Mouse (Mus musculus): ENCODE data around the gene Trim29. TPM values are rescaled to one million over a fixed set of nuclear protein-coding genes. Genes with fewer than 3 reads are reported as not detected.
A peak's percentile ranks its signal among the peaks of the same experiment; 100 is the strongest.

Trim29 gene
- polyA plus RNA-seq, 1 experiment from 2014 or later, result 1.5 TPM

DNA sequence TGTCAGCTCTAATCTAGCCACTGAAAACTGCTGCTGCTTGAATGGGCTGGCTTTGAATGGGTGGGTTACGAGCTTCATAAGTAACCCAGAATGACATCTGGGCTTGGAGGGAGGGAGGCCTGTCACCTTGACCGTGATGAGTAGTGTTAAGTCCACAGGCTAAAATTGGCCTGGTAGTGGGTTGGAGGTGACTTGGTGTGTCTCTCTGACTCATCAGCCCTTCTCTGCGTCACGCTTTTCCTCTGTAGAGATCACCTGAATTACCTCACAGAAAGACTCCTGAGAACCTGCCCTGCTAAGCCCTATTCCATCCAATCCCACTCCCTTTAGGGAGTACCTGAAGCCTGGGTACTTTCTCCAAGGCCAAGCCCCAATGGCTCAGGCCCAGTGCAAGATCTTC, 12.0 kb downstream of the Trim29 start:
- WGBS, result 91% methylated on average over 4 of the region's 4 CpGs
- Histone ChIP-seq H3K4me1 (replicated peaks; ENCODE audit: control insufficient read depth, insufficient read depth, low read length) (no peaks in the 10 kb centered on the region), H3K4me2 (ENCODE audit: low read length) (no peak overlapping the region), H3K27ac (ENCODE audit: low read depth) (no peak overlapping the region), H3K27me3 (replicated peaks; ENCODE audit: control insufficient read depth, insufficient read depth, low read length) (no peaks in the 10 kb centered on the region), H3K4me3 (ENCODE audit: low read depth, low read length) (no peak overlapping the region), H3K9ac (ENCODE audit: low read length) (no peak overlapping the region), H3K9me3 (ENCODE audit: control insufficient read depth, low read length) (no peaks in the 10 kb centered on the region), H3K36me3 (ENCODE audit: control insufficient read depth, insufficient read depth, low read length) (no peaks in the 10 kb centered on the region)
- ATAC-seq (replicated peaks; ENCODE audit: low FRiP score, low TSS enrichment, low read depth), result no peak
- DNase-seq (ENCODE audit: low spot score), result no peak

DNA sequence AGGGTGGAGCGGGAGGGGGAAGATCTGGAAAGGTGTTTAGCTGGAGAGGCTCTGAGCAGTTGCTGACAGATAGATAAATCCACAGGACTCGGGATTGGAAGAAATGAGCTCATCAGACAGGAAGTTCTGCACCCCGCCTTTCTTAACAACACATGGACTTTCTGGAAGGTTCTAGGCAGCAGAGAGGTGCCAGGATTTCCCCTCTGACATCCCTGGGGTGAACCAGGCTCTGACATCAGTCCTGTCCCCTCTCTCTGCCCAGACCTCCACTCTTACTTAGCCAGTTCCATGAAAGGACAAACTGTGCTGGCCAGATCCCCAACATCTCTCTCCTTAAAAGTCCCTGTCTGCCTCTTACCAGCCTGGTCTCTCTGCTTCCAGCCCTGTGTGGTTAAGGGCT, 14.8 kb downstream of the Trim29 start:
- no peak for DNase-seq (ENCODE audit: low spot score)
- Histone ChIP-seq H3K4me2 (ENCODE audit: low read length) (no peak overlapping the region), H3K27me3 (replicated peaks; ENCODE audit: control insufficient read depth, insufficient read depth, low read length) (no peaks in the 10 kb centered on the region), H3K36me3 (ENCODE audit: control insufficient read depth, insufficient read depth, low read length) (no peaks in the 10 kb centered on the region), H3K9ac (ENCODE audit: low read length) (no peak overlapping the region), H3K27ac (ENCODE audit: low read depth) (no peak overlapping the region), H3K9me3 (ENCODE audit: control insufficient read depth, low read length) (no peaks in the 10 kb centered on the region), H3K4me1 (replicated peaks; ENCODE audit: control insufficient read depth, insufficient read depth, low read length) (no peaks in the 10 kb centered on the region), H3K4me3 (ENCODE audit: low read depth, low read length) (no peak overlapping the region)
- no peak for ATAC-seq (replicated peaks; ENCODE audit: low FRiP score, low TSS enrichment, low read depth)
- 55% methylated on average over 3 of the region's 3 CpGs for WGBS

GRCm38 (mm10) chr9:43326015-43326631, 15.5 kb downstream of the Trim29 start:
- H3K27ac ChIP-seq (ENCODE audit: low read depth), result no peak overlapping the region
- H3K36me3 ChIP-seq (ENCODE audit: control insufficient read depth, insufficient read depth, low read length), result no peaks in the 10 kb centered on the region
- 65% methylated on average over 7 of the region's 7 CpGs for WGBS
- DNase-seq (ENCODE audit: low spot score) (no peak), ATAC-seq (replicated peaks; ENCODE audit: low FRiP score, low TSS enrichment, low read depth) (0 out of 2 replicates have a peak, but pooled peaks have one; percentile 12)
- H3K9ac ChIP-seq (ENCODE audit: low read length), result no peak overlapping the region
- H3K4me1 ChIP-seq (replicated peaks; ENCODE audit: control insufficient read depth, insufficient read depth, low read length), result no peaks in the 10 kb centered on the region
- no peak overlapping the region for H3K4me3 ChIP-seq (ENCODE audit: low read depth, low read length)
- H3K9me3 ChIP-seq (ENCODE audit: control insufficient read depth, low read length), result no peaks in the 10 kb centered on the region
- no peaks in the 10 kb centered on the region for H3K27me3 ChIP-seq (replicated peaks; ENCODE audit: control insufficient read depth, insufficient read depth, low read length)
- H3K4me2 ChIP-seq (ENCODE audit: low read length), result no peak overlapping the region

- H3K9me3 ChIP-seq (ENCODE audit: control insufficient read depth, low read length), result no peaks in the 10 kb centered on the region
- DNase-seq (ENCODE audit: low spot score), result peak; percentile 65
- no peaks in the 10 kb centered on the region for H3K27me3 ChIP-seq (replicated peaks; ENCODE audit: control insufficient read depth, insufficient read depth, low read length)
- 0 out of 2 replicates have a peak, but pooled peaks have one; percentile 20 for ATAC-seq (replicated peaks; ENCODE audit: low FRiP score, low TSS enrichment, low read depth)
- WGBS, result 45% methylated on average over 21 of the region's 21 CpGs
- H3K4me1 ChIP-seq (replicated peaks; ENCODE audit: control insufficient read depth, insufficient read depth, low read length), result no peaks in the 10 kb centered on the region
- no peak overlapping the region for H3K9ac ChIP-seq (ENCODE audit: low read length)
- H3K27ac ChIP-seq (ENCODE audit: low read depth), result no peak overlapping the region
- H3K4me2 ChIP-seq (ENCODE audit: low read length), result no peak overlapping the region
- H3K4me3 ChIP-seq (ENCODE audit: low read depth, low read length), result no peak overlapping the region
- no peaks in the 10 kb centered on the region for H3K36me3 ChIP-seq (ENCODE audit: control insufficient read depth, insufficient read depth, low read length)
Measured at GRCm38 (mm10) chr9:43327182-43328129, 16.8 kb downstream of the Trim29 start.

- Histone ChIP-seq H3K9ac (ENCODE audit: low read length) (no peak overlapping the region), H3K9me3 (ENCODE audit: control insufficient read depth, low read length) (no peaks in the 10 kb centered on the region), H3K4me3 (ENCODE audit: low read depth, low read length) (no peak overlapping the region), H3K27me3 (replicated peaks; ENCODE audit: control insufficient read depth, insufficient read depth, low read length) (no peaks in the 10 kb centered on the region), H3K27ac (ENCODE audit: low read depth) (no peak overlapping the region), H3K36me3 (ENCODE audit: control insufficient read depth, insufficient read depth, low read length) (no peaks in the 10 kb centered on the region), H3K4me2 (ENCODE audit: low read length) (no peak overlapping the region), H3K4me1 (replicated peaks; ENCODE audit: control insufficient read depth, insufficient read depth, low read length) (no peaks in the 10 kb centered on the region)
- WGBS, result 51% methylated on average over 5 of the region's 5 CpGs
- ATAC-seq (replicated peaks; ENCODE audit: low FRiP score, low TSS enrichment, low read depth) (no peak), DNase-seq (ENCODE audit: low spot score) (no peak)
Measured at GRCm38 (mm10) chr9:43330426-43330825, 19.8 kb downstream of the Trim29 start.

DNA sequence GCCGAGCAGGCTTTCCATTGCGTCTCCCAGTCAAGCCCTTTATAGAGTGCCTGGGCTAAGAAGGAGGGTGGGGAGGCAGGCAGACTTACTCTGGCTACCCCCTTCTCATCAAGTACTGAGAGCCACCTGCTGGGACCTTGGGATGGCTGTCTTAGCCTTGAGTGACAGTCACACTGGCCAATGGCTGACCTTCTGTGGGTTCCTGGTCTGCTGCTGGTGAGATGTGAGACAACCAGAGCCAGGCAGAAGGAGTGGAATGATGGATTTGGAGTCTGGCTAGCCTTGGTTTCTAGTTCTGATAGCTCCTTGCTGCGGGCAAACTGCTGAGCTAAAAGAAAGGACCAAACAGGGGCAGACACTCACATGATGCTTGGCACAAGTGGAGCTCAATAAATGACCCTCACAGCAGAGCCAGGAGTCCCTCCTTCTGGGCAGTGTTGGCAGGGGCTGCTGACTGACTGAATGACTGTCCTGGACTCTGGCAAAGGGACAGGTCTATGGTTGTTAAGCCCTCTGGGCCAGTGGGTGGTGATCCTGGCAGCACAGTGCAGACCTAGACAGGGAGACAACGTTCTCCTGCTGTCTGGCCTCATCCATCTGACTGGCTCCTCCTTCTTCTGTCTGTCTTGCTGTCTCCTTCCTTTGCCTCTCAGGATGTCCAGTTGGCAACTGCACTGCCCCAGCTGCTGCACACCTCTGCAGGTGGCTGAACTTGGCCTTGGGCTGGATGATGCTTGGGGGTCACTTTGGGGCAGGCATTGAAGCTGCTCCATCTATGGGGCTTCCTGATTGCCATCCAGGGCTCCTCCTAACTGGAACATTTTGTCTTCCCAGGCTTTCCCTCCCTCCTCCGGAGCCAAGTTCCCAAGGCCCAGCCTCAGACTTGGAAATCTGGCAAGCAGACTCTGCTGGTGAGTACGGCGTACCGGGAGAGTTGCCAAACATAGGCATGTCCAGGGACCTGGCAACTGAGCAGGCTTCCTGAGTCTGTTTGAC, 21.1 kb downstream of the Trim29 start:
- H3K36me3 ChIP-seq (ENCODE audit: control insufficient read depth, insufficient read depth, low read length), result no peaks in the 10 kb centered on the region
- no peak overlapping the region for H3K4me3 ChIP-seq (ENCODE audit: low read depth, low read length)
- no peaks in the 10 kb centered on the region for H3K4me1 ChIP-seq (replicated peaks; ENCODE audit: control insufficient read depth, insufficient read depth, low read length)
- H3K27me3 ChIP-seq (replicated peaks; ENCODE audit: control insufficient read depth, insufficient read depth, low read length), result no peaks in the 10 kb centered on the region
- no peak overlapping the region for H3K9ac ChIP-seq (ENCODE audit: low read length)
- DNase-seq (ENCODE audit: low spot score), result no peak
- no peaks in the 10 kb centered on the region for H3K9me3 ChIP-seq (ENCODE audit: control insufficient read depth, low read length)
- H3K4me2 ChIP-seq (ENCODE audit: low read length), result no peak overlapping the region
- WGBS, result 79% methylated on average over 8 of the region's 8 CpGs
- H3K27ac ChIP-seq (ENCODE audit: low read depth), result no peak overlapping the region
- ATAC-seq (replicated peaks; ENCODE audit: low FRiP score, low TSS enrichment, low read depth), result no peak

DNA sequence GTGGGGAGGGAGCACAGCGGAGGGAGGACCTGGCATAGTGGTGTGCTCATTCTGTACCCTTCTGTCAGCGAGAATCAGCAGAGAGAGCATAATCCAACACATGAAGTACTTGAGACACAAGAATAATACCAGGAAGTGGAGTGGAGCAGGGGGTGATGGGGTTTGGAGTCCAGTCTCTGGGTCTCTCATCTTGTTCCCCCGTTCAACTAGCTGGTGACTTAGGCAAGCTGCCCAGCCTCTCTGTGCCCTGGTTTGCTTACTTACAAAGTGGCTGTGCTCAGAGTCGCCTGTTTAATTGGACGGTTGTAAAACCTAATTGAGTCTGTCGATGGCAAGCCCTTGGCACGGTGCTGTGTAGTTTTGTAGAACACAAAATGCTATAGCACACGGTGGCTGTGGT, 23.8 kb downstream of the Trim29 start:
- H3K4me2 ChIP-seq (ENCODE audit: low read length), result no peak overlapping the region
- ATAC-seq (replicated peaks; ENCODE audit: low FRiP score, low TSS enrichment, low read depth) (no peak), DNase-seq (ENCODE audit: low spot score) (no peak)
- no peak overlapping the region for H3K4me3 ChIP-seq (ENCODE audit: low read depth, low read length)
- 56% methylated on average over 8 of the region's 8 CpGs for WGBS
- H3K36me3 ChIP-seq (ENCODE audit: control insufficient read depth, insufficient read depth, low read length), result no peaks in the 10 kb centered on the region
- H3K4me1 ChIP-seq (replicated peaks; ENCODE audit: control insufficient read depth, insufficient read depth, low read length), result no peaks in the 10 kb centered on the region
- H3K27me3 ChIP-seq (replicated peaks; ENCODE audit: control insufficient read depth, insufficient read depth, low read length), result no peaks in the 10 kb centered on the region
- H3K9me3 ChIP-seq (ENCODE audit: control insufficient read depth, low read length), result no peaks in the 10 kb centered on the region
- no peak overlapping the region for H3K9ac ChIP-seq (ENCODE audit: low read length)
- H3K27ac ChIP-seq (ENCODE audit: low read depth), result no peak overlapping the region

DNA sequence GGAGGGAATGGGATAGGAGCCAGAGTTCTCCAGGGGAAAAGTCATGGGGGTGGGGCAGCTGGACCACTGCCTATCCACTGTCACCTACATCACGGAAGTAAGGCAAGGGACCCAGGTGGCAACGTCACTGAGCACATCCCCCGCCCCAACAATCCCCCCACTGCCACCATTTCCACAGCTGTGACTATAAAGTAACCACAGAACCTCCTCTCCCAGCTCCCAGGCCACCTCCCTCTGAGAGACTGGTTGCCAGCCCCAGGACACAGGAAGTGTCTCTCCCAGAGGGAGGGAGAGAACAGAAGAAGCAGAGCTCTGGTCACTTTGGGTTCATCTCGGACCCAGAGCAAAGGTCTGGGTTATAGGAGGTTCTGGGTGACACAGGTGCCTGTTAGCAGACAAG, 27.0 kb downstream of the Trim29 start:
- Histone ChIP-seq H3K4me1 (replicated peaks; ENCODE audit: control insufficient read depth, insufficient read depth, low read length) (no peaks in the 10 kb centered on the region), H3K4me2 (ENCODE audit: low read length) (no peak overlapping the region), H3K36me3 (ENCODE audit: control insufficient read depth, insufficient read depth, low read length) (no peaks in the 10 kb centered on the region), H3K9me3 (ENCODE audit: control insufficient read depth, low read length) (no peaks in the 10 kb centered on the region), H3K9ac (ENCODE audit: low read length) (no peak overlapping the region), H3K27me3 (replicated peaks; ENCODE audit: control insufficient read depth, insufficient read depth, low read length) (no peaks in the 10 kb centered on the region), H3K27ac (ENCODE audit: low read depth) (no peak overlapping the region), H3K4me3 (ENCODE audit: low read depth, low read length) (no peak overlapping the region)
- no peak for ATAC-seq (replicated peaks; ENCODE audit: low FRiP score, low TSS enrichment, low read depth)
- WGBS, result 62% methylated on average over 4 of the region's 4 CpGs
- no peak for DNase-seq (ENCODE audit: low spot score)

All from intestine, embryonic 14.5 days (tissue).